Mouse (Mus musculus) limb, embryonic 14.5 days (tissue): ENCODE results near the gene Popdc2. TPM values are rescaled to one million over a fixed set of nuclear protein-coding genes. Genes with fewer than 3 reads are reported as not detected.

Experiments
- ATAC-seq: fragments of 200-750 bp; cut with Nextera tagmentation; 2 replicates; pipeline ENCODE4 v1.8.0; 2017; ENCODE audit warnings: low read depth, moderate number of reproducible peaks, moderate TSS enrichment; ENCODE audit not compliant: low FRiP score
- DNase-seq: peaks from one replicate; pipeline ENCODE4 v3.0.0-alpha.2; 2015; ENCODE audit warnings: low spot score
- H3K27ac ChIP-seq: fragments of 300-500 bp; sonication (generic); replicated peaks from 2 replicates; pipeline ENCODE4 v1.5.1; 2014; ENCODE audit warnings: low read depth, mild to moderate bottlenecking, low read length, moderate library complexity, mixed read lengths
- H3K27me3 ChIP-seq: fragments of 300-500 bp; sonication (generic); 2 replicates; pipeline ENCODE4 v1.6.1; 2014; ENCODE audit warnings: low read length, mixed read lengths; ENCODE audit not compliant: control insufficient read depth, insufficient read depth
- H3K36me3 ChIP-seq: fragments of 300-500 bp; sonication (generic); 2 replicates; pipeline ENCODE4 v1.6.1; 2014; ENCODE audit warnings: mild to moderate bottlenecking, low read length, moderate library complexity, mixed read lengths; ENCODE audit not compliant: control insufficient read depth, insufficient read depth
- H3K4me1 ChIP-seq: fragments of 300-500 bp; sonication (generic); 2 replicates; pipeline ENCODE4 v1.6.1; 2014; ENCODE audit warnings: antibody characterized with exemption, low read length, mixed read lengths; ENCODE audit not compliant: control insufficient read depth, insufficient read depth
- H3K4me2 ChIP-seq: fragments of 300-500 bp; sonication (generic); replicated peaks from 2 replicates; pipeline ENCODE4 v1.6.1; 2014; ENCODE audit warnings: low read depth, mild to moderate bottlenecking, low read length, moderate library complexity; ENCODE audit not compliant: severe bottlenecking
- H3K4me3 ChIP-seq: fragments of 300-500 bp; sonication (generic); replicated peaks from 2 replicates; pipeline ENCODE4 v1.5.1; 2014; ENCODE audit warnings: low read length
- H3K9ac ChIP-seq: fragments of 300-500 bp; sonication (generic); 2 replicates; pipeline ENCODE4 v1.6.1; 2014; ENCODE audit warnings: mild to moderate bottlenecking, low read depth, low read length, moderate library complexity; ENCODE audit not compliant: severe bottlenecking
- H3K9me3 ChIP-seq: fragments of 300-500 bp; sonication (generic); 2 replicates; pipeline ENCODE4 v1.6.1; 2016; ENCODE audit warnings: low read length; ENCODE audit not compliant: control insufficient read depth
- POLR2A ChIP-seq: fragments of 200-500 bp; IDR thresholded peaks from 2 replicates; pipeline ENCODE4 v1.8.0; 2012; ENCODE audit warnings: inconsistent platforms, mild to moderate bottlenecking, moderate library complexity, borderline replicate concordance; ENCODE audit not compliant: insufficient read depth, insufficient read length; ENCODE audit errors: extremely low read depth
- WGBS: fragments of 180-500 bp; shearing (Covaris S2); extraction: QIAGEN DNeasy Blood & Tissue Kit; methylation state at CpG from one replicate; pipeline ENCODE4 v1.1.7; 2014; 5-methylcytosine and 5-hydroxymethylcytosine counted together
- polyA plus RNA-seq, 2 experiments: library from polyadenylated mRNA; depleted of rRNA in 1 of 2; stranded (reverse) in 1 of 2; unstranded in 1 of 2; fragments of >200 nt; fragmentation: Nextera tagmentation in 1 of 2; extraction: Ambion mirVana in 1 of 2; gene quantifications; 2 replicates each; pipeline versions ENCODE4 v1.2.1 to v1.2.3; 2012 to 2014

The Popdc2 gene
- polyA plus RNA-seq, 2 experiments = 4.2 to 4.6 TPM

- no peak overlapping the region for H3K9ac ChIP-seq
- no peak for DNase-seq
- WGBS = 23% methylated on average over 10 of the region's 10 CpGs
- no peaks in the 10 kb centered on the region for H3K27me3 ChIP-seq
- no peak overlapping the region for H3K27ac ChIP-seq
- peaks cover 5% of the 10 kb centered on the region; the same call in 1 of the 2 replicates for H3K4me1 ChIP-seq
- ATAC-seq = no peak
- H3K9me3 ChIP-seq = no peaks in the 10 kb centered on the region
- H3K36me3 ChIP-seq = no peaks in the 10 kb centered on the region
- H3K4me2 ChIP-seq = no peak overlapping the region
- H3K4me3 ChIP-seq = no peak overlapping the region
- TF ChIP-seq POLR2A = no peak
These were observed 6.3 kb downstream of the Popdc2 start for GRCm38 (mm10) chr16:38368336-38368735.

GRCm38 (mm10) chr16:38369000-38369399 is 7.0 kb downstream of the Popdc2 start:
- ATAC-seq (no peak), DNase-seq (no peak)
- 67% methylated on average over 7 of the region's 7 CpGs for WGBS
- Histone ChIP-seq H3K27ac (no peak overlapping the region), H3K4me1 (peaks cover 5% of the 10 kb centered on the region; the same call in 1 of the 2 replicates), H3K9me3 (no peaks in the 10 kb centered on the region), H3K27me3 (no peaks in the 10 kb centered on the region), H3K9ac (no peak overlapping the region), H3K36me3 (no peaks in the 10 kb centered on the region), H3K4me3 (no peak overlapping the region), H3K4me2 (no peak overlapping the region)
- no peak for TF ChIP-seq POLR2A

GRCm38 (mm10) chr16:38369431-38369830 is 7.4 kb downstream of the Popdc2 start:
- Histone ChIP-seq H3K4me3 (no peak overlapping the region), H3K27me3 (no peaks in the 10 kb centered on the region), H3K9ac (no peak overlapping the region), H3K36me3 (no peaks in the 10 kb centered on the region), H3K4me1 (peaks cover 5% of the 10 kb centered on the region; the same call in 1 of the 2 replicates), H3K4me2 (no peak overlapping the region), H3K9me3 (no peaks in the 10 kb centered on the region), H3K27ac (no peak overlapping the region)
- ATAC-seq (no peak), DNase-seq (no peak)
- no peak for TF ChIP-seq POLR2A
- 88% methylated on average over 8 of the region's 8 CpGs for WGBS

- Histone ChIP-seq H3K27ac (no peak overlapping the region), H3K4me1 (peaks cover 5% of the 10 kb centered on the region; the same call in 1 of the 2 replicates), H3K4me3 (no peak overlapping the region), H3K36me3 (no peaks in the 10 kb centered on the region), H3K4me2 (no peak overlapping the region), H3K9ac (no peak overlapping the region), H3K9me3 (no peaks in the 10 kb centered on the region), H3K27me3 (no peaks in the 10 kb centered on the region)
- ATAC-seq = no peak
- TF ChIP-seq POLR2A = no peak
- no peak for DNase-seq
- 81% methylated on average over 4 of the region's 4 CpGs for WGBS
These were observed 8.0 kb downstream of the Popdc2 start for GRCm38 (mm10) chr16:38369992-38370484.

- Histone ChIP-seq H3K4me3 (no peak overlapping the region), H3K9ac (no peak overlapping the region), H3K27ac (no peak overlapping the region), H3K4me1 (peaks cover 5% of the 10 kb centered on the region; the same call in 1 of the 2 replicates), H3K36me3 (no peaks in the 10 kb centered on the region), H3K4me2 (no peak overlapping the region), H3K27me3 (no peaks in the 10 kb centered on the region), H3K9me3 (no peaks in the 10 kb centered on the region)
- WGBS = 76% methylated on average over 8 of the region's 8 CpGs
- no peak for TF ChIP-seq POLR2A
- DNase-seq (peak; percentile 31), ATAC-seq (peak; percentile 87)
These were observed 8.8 kb downstream of the Popdc2 start for GRCm38 (mm10) chr16:38370633-38371374.
